Mouse (Mus musculus): ENCODE data around the gene Krt1. TPM values are rescaled to one million over a fixed set of nuclear protein-coding genes. Genes with fewer than 3 reads are reported as not detected.

Krt1 gene
- polyA plus RNA-seq (2015; fragmentation: Nextera tagmentation; extraction: Ambion mirVana), result not detected in 2 replicates

- no peak for ATAC-seq
- no peak within 1 kb of the TSS for H3K27ac ChIP-seq (ENCODE audit: low read depth)
- peaks cover 5% of the 10 kb centered on the region; the same call in 1 of the 2 replicates for H3K4me1 ChIP-seq (ENCODE audit: insufficient read depth)
- TF ChIP-seq CTCF (IDR thresholded peaks at IDR 0.05; ENCODE audit: low read depth) (no peak), EP300 (IDR thresholded peaks at IDR 0.05; ENCODE audit: low read depth) (no peak)
- no peaks in the 10 kb centered on the region for H3K9me3 ChIP-seq (ENCODE audit: low read length)
- WGBS (ENCODE audit: insufficient replicate concordance), result 61% methylated on average over 6 of the region's 6 CpGs
- H3K4me2 ChIP-seq (ENCODE audit: low read depth, low read length), result no peak within 1 kb of the TSS
- no peaks in the 10 kb centered on the region for H3K36me3 ChIP-seq (replicated peaks; ENCODE audit: insufficient read depth, low read length)
- H3K4me3 ChIP-seq (ENCODE audit: low read depth, low read length), result no peak within 1 kb of the TSS
- H3K27me3 ChIP-seq (ENCODE audit: insufficient read depth, low read length), result peaks cover 36% of the 10 kb centered on the region
- DNase-seq, result no peak
- no peak within 1 kb of the TSS for H3K9ac ChIP-seq (replicated peaks)
Measured at GRCm38 (mm10) chr15:101850694-101851093, at the start of gene Krt1. TSS of gene Krt1 (minus strand) at chr15:101850794.

- no peak for DNase-seq
Measured at GRCm38 (mm10) chr15:101895216-101895615, 44.6 kb upstream of the Krt1 start.

GRCm38 (mm10) chr15:101892820-101893219 is 42.2 kb upstream of the Krt1 start, which contains the start of gene Krt76:
TSS of gene Krt76 (minus strand) at chr15:101892920.
- no peak within 1 kb of the TSS for H3K9ac ChIP-seq (replicated peaks)
- no peak within 1 kb of the TSS for H3K27ac ChIP-seq (ENCODE audit: low read depth)
- no peak for TF ChIP-seq CTCF (IDR thresholded peaks at IDR 0.05; ENCODE audit: low read depth)
- TF ChIP-seq EP300 (IDR thresholded peaks at IDR 0.05; ENCODE audit: low read depth), result no peak
- H3K4me2 ChIP-seq (ENCODE audit: low read depth, low read length), result no peak within 1 kb of the TSS
- no peak for DNase-seq
- no peaks in the 10 kb centered on the region for H3K9me3 ChIP-seq (ENCODE audit: low read length)
- no peak for ATAC-seq
- 49% methylated on average over 4 of the region's 4 CpGs for WGBS (ENCODE audit: insufficient replicate concordance)
- no peaks in the 10 kb centered on the region for H3K4me1 ChIP-seq (ENCODE audit: insufficient read depth)
- no peaks in the 10 kb centered on the region for H3K27me3 ChIP-seq (ENCODE audit: insufficient read depth, low read length)
- no peak within 1 kb of the TSS for H3K4me3 ChIP-seq (ENCODE audit: low read depth, low read length)
- H3K36me3 ChIP-seq (replicated peaks; ENCODE audit: insufficient read depth, low read length), result no peaks in the 10 kb centered on the region

More at GRCm38 (mm10) chr15:101895216-101895615, 44.6 kb upstream of the Krt1 start:
- no peak overlapping the region for H3K4me3 ChIP-seq (ENCODE audit: low read depth, low read length)
- H3K4me1 ChIP-seq (ENCODE audit: insufficient read depth), result no peaks in the 10 kb centered on the region
- H3K27me3 ChIP-seq (ENCODE audit: insufficient read depth, low read length), result no peaks in the 10 kb centered on the region
- H3K4me2 ChIP-seq (ENCODE audit: low read depth, low read length), result no peak overlapping the region
- TF ChIP-seq CTCF (IDR thresholded peaks at IDR 0.05; ENCODE audit: low read depth) (no peak), EP300 (IDR thresholded peaks at IDR 0.05; ENCODE audit: low read depth) (no peak)
- 82% methylated on average over 4 of the region's 4 CpGs for WGBS (ENCODE audit: insufficient replicate concordance)
- no peak overlapping the region for H3K27ac ChIP-seq (ENCODE audit: low read depth)
- H3K36me3 ChIP-seq (replicated peaks; ENCODE audit: insufficient read depth, low read length), result no peaks in the 10 kb centered on the region
- H3K9ac ChIP-seq (replicated peaks), result no peak overlapping the region
- no peaks in the 10 kb centered on the region for H3K9me3 ChIP-seq (ENCODE audit: low read length)
- no peak for ATAC-seq

- Histone ChIP-seq H3K4me2 (ENCODE audit: low read depth, low read length) (no peak overlapping the region), H3K9ac (replicated peaks) (no peak overlapping the region), H3K4me1 (ENCODE audit: insufficient read depth) (no peaks in the 10 kb centered on the region), H3K4me3 (ENCODE audit: low read depth, low read length) (no peak overlapping the region), H3K27ac (ENCODE audit: low read depth) (no peak overlapping the region), H3K27me3 (ENCODE audit: insufficient read depth, low read length) (0 out of 2 replicates have a peak, but pooled peaks cover 2% of the 10 kb centered on the region), H3K9me3 (ENCODE audit: low read length) (no peaks in the 10 kb centered on the region), H3K36me3 (replicated peaks; ENCODE audit: insufficient read depth, low read length) (no peaks in the 10 kb centered on the region)
- WGBS (ENCODE audit: insufficient replicate concordance), result 23% methylated on average over 10 of the region's 11 CpGs
- no peak for DNase-seq
- TF ChIP-seq CTCF (IDR thresholded peaks at IDR 0.05; ENCODE audit: low read depth) (no peak), EP300 (IDR thresholded peaks at IDR 0.05; ENCODE audit: low read depth) (no peak)
- ATAC-seq, result no peak
Measured at GRCm38 (mm10) chr15:101879776-101880175, 29.2 kb upstream of the Krt1 start.

GRCm38 (mm10) chr15:101878041-101878440 is 27.4 kb upstream of the Krt1 start:
- Histone ChIP-seq H3K9ac (replicated peaks) (no peak overlapping the region), H3K27ac (ENCODE audit: low read depth) (no peak overlapping the region), H3K4me3 (ENCODE audit: low read depth, low read length) (no peak overlapping the region), H3K27me3 (ENCODE audit: insufficient read depth, low read length) (0 out of 2 replicates have a peak, but pooled peaks cover 2% of the 10 kb centered on the region), H3K36me3 (replicated peaks; ENCODE audit: insufficient read depth, low read length) (no peaks in the 10 kb centered on the region), H3K9me3 (ENCODE audit: low read length) (no peaks in the 10 kb centered on the region), H3K4me1 (ENCODE audit: insufficient read depth) (no peaks in the 10 kb centered on the region), H3K4me2 (ENCODE audit: low read depth, low read length) (no peak overlapping the region)
- TF ChIP-seq EP300 (IDR thresholded peaks at IDR 0.05; ENCODE audit: low read depth) (no peak), CTCF (IDR thresholded peaks at IDR 0.05; ENCODE audit: low read depth) (no peak)
- ATAC-seq, result no peak
- DNase-seq, result no peak
- WGBS (ENCODE audit: insufficient replicate concordance), result 47% methylated on average over 2 of the region's 2 CpGs

GRCm38 (mm10) chr15:101874383-101874782 is 23.8 kb upstream of the Krt1 start:
- ATAC-seq (no peak), DNase-seq (no peak)
- 0 out of 2 replicates have a peak, but pooled peaks cover 2% of the 10 kb centered on the region for H3K27me3 ChIP-seq (ENCODE audit: insufficient read depth, low read length)
- no peak overlapping the region for H3K27ac ChIP-seq (ENCODE audit: low read depth)
- no peaks in the 10 kb centered on the region for H3K4me1 ChIP-seq (ENCODE audit: insufficient read depth)
- no peaks in the 10 kb centered on the region for H3K9me3 ChIP-seq (ENCODE audit: low read length)
- no peak for TF ChIP-seq CTCF (IDR thresholded peaks at IDR 0.05; ENCODE audit: low read depth)
- no peak for TF ChIP-seq EP300 (IDR thresholded peaks at IDR 0.05; ENCODE audit: low read depth)
- no peak overlapping the region for H3K4me2 ChIP-seq (ENCODE audit: low read depth, low read length)
- H3K4me3 ChIP-seq (ENCODE audit: low read depth, low read length), result no peak overlapping the region
- H3K9ac ChIP-seq (replicated peaks), result no peak overlapping the region
- no peaks in the 10 kb centered on the region for H3K36me3 ChIP-seq (replicated peaks; ENCODE audit: insufficient read depth, low read length)
- WGBS (ENCODE audit: insufficient replicate concordance), result 64% methylated on average over 1 of the region's 1 CpGs

Measured in liver, postnatal 0 days (tissue).